Mouse (Mus musculus): ENCODE results near the gene Susd1.

Gene Susd1

DNA sequence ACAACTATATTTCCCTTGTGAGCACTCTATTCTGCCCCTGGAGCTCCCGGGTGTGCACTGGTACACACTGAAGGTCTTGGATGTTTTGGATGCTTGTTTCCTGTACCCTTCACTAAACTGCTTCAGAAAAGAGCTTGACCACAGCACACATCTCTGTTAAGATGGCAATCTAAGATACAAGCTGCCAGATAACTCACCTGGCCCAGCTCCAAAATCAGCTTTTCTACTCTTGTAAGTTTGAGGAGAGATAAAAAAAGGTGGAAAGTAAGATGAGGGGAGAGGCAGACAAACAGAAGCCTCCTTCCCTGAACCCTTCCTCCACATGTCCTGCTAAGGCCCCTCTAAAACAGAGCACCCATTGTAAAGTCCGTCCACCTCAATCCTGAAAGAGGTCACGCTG is 115.7 kb downstream of the Susd1 start:
- no peak for DNase-seq (ENCODE audit: low read depth, low spot score)

DNA sequence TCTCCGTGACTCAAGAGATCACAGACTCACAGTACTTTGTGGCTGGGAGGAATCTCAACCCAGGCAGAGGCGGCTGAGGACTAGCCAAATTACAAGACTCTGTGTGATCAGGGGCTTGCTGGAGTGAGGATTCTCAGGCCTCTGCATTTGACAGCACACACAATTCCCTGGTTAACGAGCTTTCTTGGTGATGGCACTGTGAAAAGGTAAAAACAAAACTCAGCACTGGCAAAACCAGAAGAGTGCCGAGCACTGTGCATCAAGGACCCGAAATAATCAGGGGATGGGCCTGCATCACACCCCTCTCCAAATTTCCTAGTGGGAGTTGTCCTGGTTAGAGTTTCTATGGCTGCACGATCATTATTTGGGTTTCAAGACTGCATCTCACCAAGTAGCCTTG is 116.4 kb downstream of the Susd1 start:
- no peak for DNase-seq (ENCODE audit: low read depth, low spot score)

DNA sequence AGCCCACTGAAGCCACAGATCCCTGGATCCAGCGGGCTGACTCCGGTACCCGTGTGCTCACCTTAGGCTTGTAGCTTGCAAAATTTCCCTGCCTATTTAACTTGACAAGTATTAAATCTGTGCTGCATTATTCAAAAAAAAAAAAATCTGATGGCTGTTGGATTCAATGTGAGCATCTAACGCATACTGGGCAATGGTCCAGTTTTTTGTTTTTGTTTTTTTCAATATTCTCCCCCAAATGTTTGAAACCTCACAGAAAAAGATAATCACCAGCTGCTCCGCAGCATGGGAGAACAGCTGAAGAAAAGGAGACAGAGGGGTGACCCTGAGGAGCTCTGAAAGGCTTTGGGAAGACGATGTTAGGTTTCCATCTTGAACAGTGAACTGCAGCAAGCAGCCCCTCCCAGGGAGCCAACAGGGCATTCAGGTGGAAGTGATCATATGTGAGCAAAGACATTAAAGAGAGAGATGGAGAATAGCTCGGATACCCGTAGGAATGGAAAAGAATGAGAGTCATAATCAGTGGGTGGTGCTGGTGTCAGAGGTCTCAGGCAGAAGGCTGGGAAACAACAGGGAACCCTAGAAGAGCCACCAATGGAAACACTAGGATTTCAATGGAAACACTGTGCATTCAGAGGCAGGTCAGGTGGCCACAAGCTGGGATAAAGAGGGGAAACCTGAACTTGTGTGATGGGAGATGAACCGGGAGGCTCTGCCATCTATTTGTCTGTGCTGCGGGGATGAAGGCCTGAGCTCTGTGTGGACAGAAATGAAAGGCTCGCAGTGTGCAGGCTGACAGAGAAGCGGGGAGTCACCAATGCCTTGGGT is 117.0 kb downstream of the Susd1 start:
- no peak for DNase-seq (ENCODE audit: low read depth, low spot score)

DNA sequence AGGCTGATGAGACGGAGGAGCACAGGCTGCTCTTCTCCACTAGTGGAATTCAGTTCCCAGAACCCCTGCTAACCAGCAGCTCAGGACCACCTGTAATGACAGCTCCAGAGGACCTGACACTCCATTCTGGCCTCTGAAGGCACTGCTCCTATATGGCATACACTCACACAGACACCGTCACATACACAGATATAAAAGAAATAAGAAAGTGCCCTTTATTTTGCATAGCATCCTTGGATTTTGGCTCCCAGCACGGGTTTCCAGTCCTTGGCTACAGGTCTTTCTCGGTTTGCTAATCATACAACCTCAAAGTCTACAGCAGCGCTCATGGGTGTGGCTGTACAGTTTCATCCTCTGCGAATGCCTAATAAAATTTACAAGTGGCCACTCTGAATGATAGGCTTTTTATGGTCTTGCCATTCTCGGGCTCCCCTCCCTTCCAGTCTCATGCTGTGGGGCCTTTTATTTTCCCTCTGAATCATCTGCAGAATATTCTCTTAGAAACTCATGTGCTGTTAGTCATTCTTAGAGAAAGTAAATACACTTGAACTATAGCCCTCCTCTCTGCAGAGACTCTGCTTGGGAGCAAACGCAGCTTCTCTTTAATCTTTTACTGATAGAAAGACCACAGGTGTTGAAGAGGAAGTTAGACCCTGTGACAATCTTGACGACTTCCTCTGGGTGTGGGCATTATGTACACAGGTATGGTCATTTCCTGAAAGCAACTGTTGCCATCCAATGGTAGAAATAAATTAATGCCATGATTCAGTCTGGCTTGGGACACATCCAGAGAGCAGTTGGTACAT is 119.1 kb downstream of the Susd1 start:
- peak; percentile 46 for DNase-seq (ENCODE audit: low read depth, low spot score)

DNA sequence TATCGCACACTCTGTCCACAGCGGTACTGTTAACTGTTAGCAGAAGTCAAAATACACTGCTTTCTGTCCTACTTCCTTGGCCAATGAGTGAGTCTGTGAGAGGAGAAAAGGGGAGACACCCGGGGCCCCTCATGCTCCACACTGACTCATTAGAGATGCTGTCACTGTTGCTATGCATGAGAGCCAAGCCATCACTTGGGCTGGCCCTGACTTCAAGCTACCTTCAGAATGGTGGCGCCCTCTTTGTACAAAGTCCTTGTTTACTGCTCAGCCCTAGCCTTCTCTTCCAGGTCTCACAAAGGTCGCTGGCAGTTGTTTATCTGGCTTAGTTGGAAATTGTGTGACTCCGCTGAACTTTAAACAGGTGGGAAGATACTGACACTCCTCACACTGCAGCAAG is 119.8 kb downstream of the Susd1 start:
- no peak for DNase-seq (ENCODE audit: low read depth, low spot score)

DNA sequence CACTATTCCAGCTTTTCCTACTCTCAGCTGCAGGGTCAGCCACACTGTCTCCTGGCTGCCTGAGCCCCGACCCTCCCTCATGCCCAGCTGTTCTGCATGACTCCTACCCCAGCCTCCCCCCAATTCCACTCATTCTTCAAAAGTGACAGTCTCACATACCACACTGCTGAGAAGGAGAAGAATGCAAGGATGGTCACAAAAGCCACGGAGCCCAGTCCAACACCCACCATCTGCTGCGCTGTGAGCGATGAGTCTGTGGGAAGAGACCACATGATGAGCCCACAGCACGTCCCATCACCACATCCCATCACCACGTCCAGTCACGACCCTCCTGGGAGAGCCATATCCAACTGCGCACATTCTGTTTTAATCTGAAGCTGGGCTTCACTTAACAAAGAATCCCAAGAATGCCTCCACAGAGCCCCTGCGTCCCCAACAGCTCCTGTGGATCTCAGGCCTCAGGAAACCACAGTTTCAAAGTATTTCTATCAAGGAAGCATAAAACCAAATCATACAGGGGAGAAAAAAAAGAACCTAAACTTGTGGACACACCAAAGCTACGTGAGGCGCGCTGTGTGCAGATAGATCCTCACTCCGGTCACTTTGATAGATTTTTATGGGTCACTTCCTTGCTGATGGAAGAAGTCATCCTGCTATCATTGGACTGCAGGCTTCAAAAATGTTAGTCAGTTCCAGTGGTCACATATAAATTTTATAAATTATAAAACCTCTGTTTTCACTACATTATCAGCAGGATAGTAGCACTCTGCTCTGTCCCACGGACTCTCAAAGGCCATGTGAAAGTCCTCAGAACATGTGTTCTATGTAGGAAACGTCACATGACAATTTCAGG is 122.7 kb downstream of the Susd1 start:
- no peak for DNase-seq (ENCODE audit: low read depth, low spot score)

DNA sequence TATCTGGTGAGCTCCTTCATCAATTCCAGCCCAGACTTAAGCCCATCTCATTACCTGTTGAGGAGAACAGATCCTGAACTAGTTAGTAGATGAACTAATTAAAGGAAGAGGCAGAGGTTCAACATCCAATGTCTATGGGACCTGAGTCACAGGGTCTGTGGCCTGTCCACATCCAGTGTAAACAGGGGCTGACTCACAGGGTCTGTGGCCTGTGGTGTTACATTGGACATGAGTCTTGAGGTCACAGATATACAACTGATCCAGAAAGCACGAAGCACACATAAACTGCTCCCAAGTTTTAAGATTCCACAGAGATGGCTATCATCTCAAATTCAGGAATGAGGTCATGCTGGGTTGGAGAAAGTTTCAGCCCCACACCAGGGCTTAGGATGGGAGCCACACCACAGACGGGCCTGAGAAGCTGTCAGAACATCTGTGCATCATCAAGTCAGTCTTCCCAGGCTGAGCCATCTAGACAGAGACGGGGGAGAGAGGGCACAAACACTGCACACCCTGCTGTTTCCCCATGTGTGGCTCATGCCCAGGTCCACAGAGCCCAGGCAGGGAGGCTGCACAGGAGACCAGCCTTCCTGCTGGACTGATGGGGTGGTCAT is 123.4 kb downstream of the Susd1 start:
- DNase-seq (ENCODE audit: low read depth, low spot score) = no peak

DNA sequence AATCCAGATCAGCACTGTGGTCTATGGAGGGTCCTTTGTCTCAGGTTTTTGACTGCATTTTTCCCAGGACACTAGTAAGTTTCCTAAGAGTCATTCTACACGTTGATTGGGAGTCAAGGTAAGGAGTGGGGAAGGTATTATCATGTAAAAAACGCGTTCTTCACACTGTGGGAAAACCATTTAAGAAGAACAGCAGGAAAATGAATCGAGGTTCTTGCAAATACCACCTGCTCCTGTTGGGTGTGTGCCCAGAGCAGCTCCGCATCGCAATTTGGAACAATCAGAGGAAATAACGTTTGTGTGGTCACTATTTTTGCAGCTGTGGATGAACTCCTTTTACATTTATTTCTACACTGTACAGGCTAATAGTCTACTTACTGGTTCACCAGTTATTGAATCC is 125.5 kb downstream of the Susd1 start:
- peak; percentile 50 for DNase-seq (ENCODE audit: low read depth, low spot score)

DNA sequence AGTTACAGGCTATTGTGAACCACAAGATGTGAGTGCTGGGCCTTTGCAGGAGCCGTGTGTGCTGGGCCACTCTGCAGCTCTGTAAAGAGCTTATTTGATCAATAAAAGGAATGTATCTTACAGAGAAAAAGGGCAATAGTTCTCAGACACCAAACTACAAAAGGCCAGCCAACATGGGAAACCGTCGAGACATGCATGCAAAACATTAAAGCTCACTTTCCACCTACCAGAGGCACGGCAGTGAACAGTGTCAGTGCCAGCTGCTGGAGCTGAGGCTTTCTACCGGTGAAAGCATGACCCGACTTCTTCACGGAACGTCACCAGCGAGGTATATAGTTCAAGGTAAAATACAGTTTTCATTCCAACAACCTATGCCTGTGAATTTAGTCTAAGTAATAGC is 127.8 kb downstream of the Susd1 start:
- no peak for DNase-seq (ENCODE audit: low read depth, low spot score)

DNA sequence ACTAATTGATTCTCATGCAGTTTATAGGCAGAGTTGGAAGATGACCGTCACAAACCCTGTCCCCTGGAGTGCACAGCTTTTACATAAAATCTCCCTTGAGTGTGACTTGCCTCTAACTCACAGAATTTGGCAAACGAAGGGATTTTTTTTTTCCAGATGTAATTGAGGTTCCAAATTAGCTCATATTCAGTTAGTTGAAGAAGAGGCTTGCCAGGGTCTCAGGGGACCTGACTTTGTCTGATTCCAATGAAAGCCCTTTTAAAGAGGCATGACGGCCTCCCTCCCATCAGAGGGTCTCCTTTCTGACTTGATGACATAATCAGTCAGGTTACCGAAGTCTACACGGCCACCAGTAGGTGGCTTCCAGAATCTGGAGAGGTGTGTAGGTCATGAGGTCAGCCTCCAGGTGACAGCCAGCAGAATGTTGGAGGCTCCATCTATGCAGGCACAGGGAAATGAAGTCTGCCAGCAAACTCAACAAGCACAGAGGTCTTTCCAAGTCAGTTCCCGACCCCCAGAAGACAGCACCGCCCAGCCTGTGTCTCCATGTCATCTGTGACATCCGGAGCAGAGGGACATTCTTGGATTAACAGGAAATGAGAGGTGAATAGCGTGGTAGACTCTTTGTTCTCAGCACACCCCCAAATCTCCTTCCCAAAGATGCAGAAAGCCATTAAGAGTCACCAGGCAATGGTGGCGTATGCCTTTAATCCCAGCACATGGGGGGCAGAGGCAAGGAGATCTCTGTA is 130.4 kb downstream of the Susd1 start:
- DNase-seq (ENCODE audit: low read depth, low spot score) = peak; percentile 16

DNA sequence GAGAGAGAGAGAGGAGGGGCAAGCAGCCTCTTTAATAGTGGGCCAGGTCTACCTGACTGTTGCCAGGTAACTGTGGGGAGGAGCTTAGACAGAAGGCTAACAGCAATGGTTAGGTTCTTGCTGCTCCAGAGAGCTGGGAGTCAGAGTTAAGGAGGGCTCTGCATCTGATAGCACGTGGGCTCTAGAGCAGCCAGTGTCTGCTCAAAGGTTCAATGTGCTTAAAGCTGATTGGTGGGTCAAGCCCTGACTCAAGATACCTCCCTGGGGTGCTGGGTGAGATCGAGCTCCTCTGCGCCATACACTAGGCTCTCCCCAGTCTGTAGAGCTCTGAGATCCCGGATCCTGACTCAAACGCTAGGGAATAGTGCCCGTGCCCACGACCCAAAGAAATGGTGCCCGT is 136.0 kb downstream of the Susd1 start:
- DNase-seq (ENCODE audit: low read depth, low spot score) = no peak

DNA sequence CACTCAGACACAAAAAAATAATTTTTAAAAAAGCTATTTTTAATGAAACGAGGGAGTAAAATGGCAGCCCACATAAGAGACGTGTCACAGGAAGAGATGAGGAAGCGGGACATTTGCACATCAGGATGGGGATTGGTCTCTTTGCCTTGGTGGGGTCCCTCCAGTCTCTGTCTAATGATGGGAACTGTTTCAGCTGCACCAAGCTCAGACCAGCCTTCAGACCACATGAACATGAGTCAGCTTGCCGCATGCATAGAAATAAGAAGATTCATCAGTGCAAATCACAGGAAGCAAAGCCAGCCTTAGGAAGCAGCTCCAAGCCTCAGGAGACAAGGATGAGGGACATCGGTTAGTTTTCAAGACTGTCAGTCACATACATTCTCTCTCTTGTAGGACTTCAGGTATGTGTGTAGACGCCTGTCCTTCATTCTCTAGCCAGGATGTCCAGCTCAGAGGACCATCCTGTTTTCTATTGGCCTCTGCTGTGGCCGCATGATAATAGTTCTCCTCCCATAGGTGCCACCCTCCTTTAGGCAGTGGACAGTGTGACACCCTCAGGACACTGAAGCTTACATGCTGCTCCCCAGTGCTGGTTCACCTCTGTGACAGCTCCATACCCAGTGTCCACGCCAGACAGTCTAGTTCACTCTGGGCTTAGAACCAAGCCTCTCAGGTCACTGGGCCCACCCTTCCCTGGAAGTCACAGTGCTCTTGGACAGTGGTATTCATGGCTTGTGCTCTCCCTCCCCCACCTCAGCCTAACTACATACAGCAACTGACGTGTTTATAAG is 137.2 kb downstream of the Susd1 start:
- no peak for DNase-seq (ENCODE audit: low read depth, low spot score)

DNA sequence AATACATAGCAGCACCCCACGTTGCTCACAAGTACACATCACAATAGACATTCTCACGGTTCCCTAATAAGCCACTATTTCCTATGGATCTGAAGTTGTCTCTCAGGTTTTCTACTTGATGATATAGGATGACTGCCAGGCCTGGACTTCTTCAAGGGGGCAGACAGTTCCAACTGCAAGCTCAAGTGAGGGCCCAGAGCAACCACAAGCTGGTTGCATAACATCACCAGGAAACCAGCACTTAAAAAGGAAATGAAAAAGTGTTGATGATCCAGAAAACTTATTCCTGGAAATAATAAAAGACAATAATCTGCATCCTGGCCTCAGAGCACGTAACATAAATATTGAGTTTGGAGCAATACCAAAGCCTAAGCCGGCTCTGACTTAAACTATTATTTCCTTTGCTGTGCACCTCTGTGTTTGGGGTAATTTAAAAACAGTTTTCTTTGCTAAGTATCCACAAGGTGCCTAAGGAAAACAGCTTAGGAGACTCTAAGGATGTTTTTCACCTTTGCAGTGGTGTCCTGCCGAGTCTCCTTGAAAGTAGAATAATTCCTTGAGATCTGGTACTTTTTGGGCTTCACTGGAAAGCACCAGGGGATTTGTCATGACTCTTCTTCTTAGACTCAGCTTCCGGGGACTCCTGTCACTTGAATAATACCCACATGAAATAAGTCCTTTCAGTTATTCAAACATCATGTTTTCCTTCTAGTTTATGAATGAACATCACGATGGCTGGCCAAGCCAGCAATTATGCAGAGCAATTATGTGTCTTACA is 139.5 kb downstream of the Susd1 start:
- DNase-seq (ENCODE audit: low read depth, low spot score) = no peak

DNA sequence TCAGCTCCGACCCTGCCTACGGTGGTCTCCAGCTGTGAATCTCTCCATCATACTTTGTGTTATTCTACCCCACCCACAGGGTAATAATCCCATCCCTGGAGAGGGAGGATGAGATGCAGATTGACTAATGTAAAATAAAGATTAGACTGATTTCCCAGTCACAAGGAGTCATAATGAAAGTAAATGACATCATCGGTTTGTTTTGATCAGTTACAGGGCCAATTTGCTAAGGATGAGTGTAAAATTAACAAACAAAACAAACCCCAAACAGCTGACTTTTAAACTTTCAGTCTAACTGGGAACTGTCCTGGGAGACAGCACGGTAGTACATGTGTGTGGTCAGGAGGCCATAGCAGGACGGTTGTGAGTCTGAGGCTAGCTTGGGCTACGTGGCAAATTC is 143.3 kb downstream of the Susd1 start:
- DNase-seq (ENCODE audit: low read depth, low spot score) = no peak

DNA sequence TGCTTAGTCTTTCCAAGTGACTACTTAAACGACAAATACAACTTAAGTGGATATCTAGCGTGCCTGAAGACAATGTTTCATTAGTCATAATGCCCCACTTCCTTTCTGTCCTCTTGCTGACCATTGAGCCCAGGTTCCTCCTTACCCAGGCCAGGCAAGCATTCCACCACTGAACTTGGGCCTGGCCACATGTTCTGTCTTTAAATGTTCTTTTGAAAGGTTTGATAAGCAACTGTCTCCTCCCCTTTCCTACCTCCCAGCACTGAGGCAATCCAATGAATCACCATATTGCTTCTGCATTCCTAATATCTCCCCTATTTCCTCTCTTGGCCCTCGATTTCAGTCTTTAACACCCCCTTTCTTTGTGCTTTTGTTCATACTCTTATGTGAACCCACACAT is 143.8 kb downstream of the Susd1 start:
- no peak for DNase-seq (ENCODE audit: low read depth, low spot score)

DNA sequence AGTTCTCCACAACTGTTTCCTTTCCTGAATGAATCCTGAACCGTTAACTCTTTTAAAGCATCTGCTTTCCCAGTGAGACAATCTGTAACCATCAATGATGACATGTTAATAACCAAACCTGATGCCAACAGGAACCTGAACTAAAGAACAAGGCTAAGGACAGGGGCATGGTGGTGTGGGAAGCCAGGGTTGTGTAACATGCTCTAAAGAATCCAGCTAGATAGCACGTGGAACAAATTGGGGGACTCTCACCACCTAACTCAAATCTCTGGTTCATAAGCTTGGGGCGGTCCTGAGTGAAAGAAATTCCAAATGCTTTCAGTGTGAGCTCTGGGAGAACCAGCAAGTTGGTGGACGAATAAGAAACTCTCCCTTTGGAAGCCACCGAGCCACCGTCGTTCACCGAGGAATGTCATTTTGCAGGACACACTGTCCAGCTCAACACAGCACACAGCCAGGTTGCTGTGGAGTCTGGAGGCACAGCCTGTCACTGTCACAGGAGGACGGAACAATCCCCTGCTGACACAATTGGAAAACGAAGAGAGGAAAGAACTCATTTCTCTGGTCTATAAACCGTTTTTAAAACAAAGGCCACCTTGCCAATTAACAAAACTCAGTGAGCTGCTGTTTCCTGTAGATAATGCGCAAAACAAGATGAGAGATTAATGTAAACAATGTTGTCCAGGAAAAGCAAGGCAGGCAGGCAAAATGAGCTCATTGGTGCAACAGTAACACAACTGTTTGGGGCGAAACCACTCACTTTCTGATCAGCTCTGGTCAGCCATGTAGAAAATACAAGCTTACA is 146.3 kb downstream of the Susd1 start:
- DNase-seq (ENCODE audit: low read depth, low spot score) = no peak

DNA sequence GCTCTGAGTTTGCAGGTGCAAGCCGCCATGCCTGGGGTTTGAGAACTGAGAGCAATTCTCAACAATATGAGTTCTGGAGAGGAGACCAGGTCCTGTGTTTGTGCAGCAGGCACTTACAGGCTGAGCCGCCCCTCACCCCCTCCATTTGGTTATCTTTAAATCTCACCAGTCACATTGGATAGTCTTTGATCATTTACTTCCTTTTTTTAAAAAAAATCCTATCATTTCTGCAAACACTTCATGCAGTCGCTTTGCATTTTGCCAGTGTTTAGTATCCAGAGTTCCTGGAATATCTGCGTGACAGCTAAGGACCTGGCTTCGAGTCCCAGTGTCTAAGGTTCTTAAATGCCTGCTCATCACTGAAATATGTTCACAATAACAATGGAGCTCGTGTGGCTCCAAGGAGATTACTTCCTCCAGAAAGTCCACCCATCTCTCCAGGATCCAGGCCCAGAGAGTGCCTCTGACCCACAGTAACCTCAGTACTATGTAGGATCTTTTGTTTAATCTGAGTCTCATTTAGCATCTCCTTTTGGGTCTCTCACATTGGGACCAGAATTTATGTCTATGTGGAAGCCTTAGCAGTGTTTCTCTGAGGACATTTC is 147.4 kb downstream of the Susd1 start:
- DNase-seq (ENCODE audit: low read depth, low spot score) = no peak

DNA sequence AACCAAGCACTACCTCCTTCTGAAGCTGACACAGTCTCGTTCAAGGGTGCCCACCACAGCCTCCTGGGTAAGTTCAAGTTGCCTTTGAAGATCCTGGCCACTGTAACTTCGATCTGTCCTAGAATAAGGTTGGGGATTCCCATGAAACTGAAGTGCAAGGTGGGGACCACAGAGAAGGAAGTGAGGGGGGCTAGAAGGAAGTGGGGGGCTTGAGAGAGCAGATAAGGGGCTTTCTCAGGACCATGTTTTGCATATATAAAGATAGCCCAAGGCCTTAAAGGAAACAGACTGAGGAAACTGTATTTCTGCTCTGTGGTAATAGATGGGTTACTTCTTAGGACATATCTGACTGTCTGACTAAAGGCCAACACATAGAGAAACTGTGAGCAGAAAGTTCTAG is 151.3 kb downstream of the Susd1 start:
- no peak for DNase-seq (ENCODE audit: low read depth, low spot score)
